Mouse (Mus musculus) neural tube, embryonic 13.5 days (tissue): ENCODE data around the gene Zfp286. TPM values are rescaled to one million over a fixed set of nuclear protein-coding genes. Genes with fewer than 3 reads are reported as not detected.

Experiments used
- ATAC-seq: fragments of 200-750 bp; cut with Nextera tagmentation; 2 replicates; pipeline ENCODE4 v1.8.0; 2017; ENCODE audit warnings: low read depth, mild to moderate bottlenecking, moderate TSS enrichment, moderate library complexity
- H3K27ac ChIP-seq: fragments of 300-500 bp; sonication (generic); replicated peaks from 2 replicates; pipeline ENCODE4 v1.5.1; 2015; ENCODE audit warnings: moderate library complexity, mild to moderate bottlenecking, inconsistent platforms
- H3K27me3 ChIP-seq: fragments of 300-500 bp; sonication (generic); 2 replicates; pipeline ENCODE4 v1.6.1; 2015; ENCODE audit warnings: mild to moderate bottlenecking, inconsistent platforms
- H3K36me3 ChIP-seq: fragments of 300-500 bp; sonication (generic); 2 replicates; pipeline ENCODE4 v1.6.1; 2015; ENCODE audit warnings: mild to moderate bottlenecking, inconsistent platforms
- H3K4me1 ChIP-seq: fragments of 300-500 bp; sonication (generic); replicated peaks from 2 replicates; pipeline ENCODE4 v1.6.1; 2015; ENCODE audit warnings: inconsistent platforms
- H3K4me2 ChIP-seq: fragments of 300-500 bp; sonication (generic); 2 replicates; pipeline ENCODE4 v1.6.1; 2015; ENCODE audit warnings: inconsistent platforms, mild to moderate bottlenecking, moderate library complexity
- H3K4me3 ChIP-seq: fragments of 300-500 bp; sonication (generic); 2 replicates; pipeline ENCODE4 v1.5.1; 2015; ENCODE audit warnings: mild to moderate bottlenecking, inconsistent platforms
- H3K9ac ChIP-seq: fragments of 300-500 bp; sonication (generic); 2 replicates; pipeline ENCODE4 v1.6.1; 2015; ENCODE audit warnings: moderate library complexity, mild to moderate bottlenecking, inconsistent platforms
- H3K9me3 ChIP-seq: fragments of 300-500 bp; sonication (generic); 2 replicates; pipeline ENCODE4 v1.6.1; 2016; ENCODE audit warnings: inconsistent platforms
- WGBS: fragments of 180-500 bp; shearing (Covaris S2); methylation state at CpG from one replicate; pipeline ENCODE4 v1.1.7; 2015; 5-methylcytosine and 5-hydroxymethylcytosine counted together
- polyA plus RNA-seq: library from polyadenylated mRNA; unstranded; fragments of >200 nt; fragmentation: Nextera tagmentation; extraction: Ambion mirVana; gene quantifications from 2 replicates; pipeline ENCODE4 v1.2.1, GENCODE M21; 2015

Zfp286 gene
- polyA plus RNA-seq: 30.2 and 34.5 TPM in 2 replicates

DNA sequence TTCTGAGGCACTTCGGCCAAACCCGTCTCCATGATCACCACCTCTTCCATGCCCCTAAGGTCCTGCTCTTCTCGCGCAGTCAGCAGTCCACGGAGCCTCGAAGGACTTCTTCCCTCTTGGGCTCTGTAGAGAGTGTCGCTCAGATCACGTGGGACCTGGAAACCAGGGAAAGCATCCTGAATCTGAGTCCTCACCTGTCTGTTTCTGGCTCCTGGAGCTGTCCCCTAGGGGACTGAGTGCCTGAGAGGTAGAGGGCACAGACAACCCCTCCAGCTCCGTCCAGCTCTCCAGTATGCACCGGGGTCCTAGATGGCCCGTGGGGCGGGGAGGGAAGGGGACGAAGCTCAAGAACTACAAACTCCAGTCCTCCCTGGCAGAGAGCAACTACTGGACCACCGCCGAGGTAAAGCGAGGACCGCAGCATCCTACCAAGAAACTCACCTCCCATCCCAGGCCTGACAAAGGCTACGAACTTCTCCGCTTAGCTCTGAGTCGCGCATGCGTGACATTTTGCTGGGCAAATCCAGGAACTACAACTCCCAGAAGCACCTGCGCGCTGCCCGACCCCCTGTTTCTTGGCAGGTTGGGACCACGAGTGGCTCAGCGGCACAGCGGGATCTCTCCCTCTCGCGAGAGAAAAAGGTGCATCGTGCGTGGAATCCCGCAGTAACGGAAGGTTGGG, at the start of gene Zfp286:
Gene Zfp286 (minus strand): TSS at position 528 of the 682 bp plus-strand sequence.
- Histone ChIP-seq H3K9me3 (peaks cover 9% of the 10 kb centered on the region; the same call in 1 of the 2 replicates), H3K4me3 (peak within 1 kb of the TSS; percentile 60), H3K9ac (peak within 1 kb of the TSS; percentile 80), H3K27me3 (no peaks in the 10 kb centered on the region), H3K36me3 (peaks cover 33% of the 10 kb centered on the region), H3K27ac (peak within 1 kb of the TSS; percentile 65), H3K4me2 (peak within 1 kb of the TSS; percentile 76), H3K4me1 (peaks cover 19% of the 10 kb centered on the region)
- ATAC-seq: peak; percentile 96
- 7% methylated on average over 34 of the region's 34 CpGs for WGBS

DNA sequence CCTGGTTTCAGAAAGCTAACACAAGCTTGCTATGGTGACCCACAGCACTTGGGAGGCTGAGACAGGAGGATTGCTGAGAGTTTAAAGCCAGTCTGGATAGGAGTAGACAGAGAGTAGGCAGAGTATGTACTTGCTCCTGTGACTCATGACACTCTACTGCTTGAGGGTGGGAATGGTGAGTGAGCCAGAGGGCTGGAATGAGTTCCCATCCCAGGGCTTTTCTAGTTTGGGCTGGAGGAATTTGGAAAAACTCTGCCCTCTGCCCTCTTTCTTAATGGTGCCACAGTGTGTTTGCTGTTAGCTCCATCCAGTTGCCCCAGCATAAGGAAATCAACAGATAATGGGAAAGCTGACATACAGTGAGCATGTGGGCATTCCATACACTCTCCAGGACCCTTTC, 42.6 kb upstream of the Zfp286 start:
- Histone ChIP-seq H3K9me3 (no peaks in the 10 kb centered on the region), H3K4me2 (no peak overlapping the region), H3K27me3 (no peaks in the 10 kb centered on the region), H3K4me1 (no peaks in the 10 kb centered on the region), H3K9ac (no peak overlapping the region), H3K27ac (no peak overlapping the region), H3K36me3 (0 out of 2 replicates have a peak, but pooled peaks cover 6% of the 10 kb centered on the region), H3K4me3 (no peak overlapping the region)
- no peak for ATAC-seq

- H3K4me3 ChIP-seq: no peak overlapping the region
- no peaks in the 10 kb centered on the region for H3K36me3 ChIP-seq
- WGBS: 90% methylated on average over 2 of the region's 2 CpGs
- H3K27me3 ChIP-seq: no peaks in the 10 kb centered on the region
- no peak overlapping the region for H3K27ac ChIP-seq
- H3K9me3 ChIP-seq: no peaks in the 10 kb centered on the region
- H3K4me1 ChIP-seq: no peaks in the 10 kb centered on the region
- no peak overlapping the region for H3K4me2 ChIP-seq
- no peak for ATAC-seq
- H3K9ac ChIP-seq: no peak overlapping the region
Observed at GRCm38 (mm10) chr11:62830387-62830786, 41.1 kb upstream of the Zfp286 start.

- Histone ChIP-seq H3K9ac (no peak overlapping the region), H3K4me3 (no peak overlapping the region), H3K4me2 (no peak overlapping the region), H3K9me3 (no peaks in the 10 kb centered on the region), H3K36me3 (no peaks in the 10 kb centered on the region), H3K27ac (no peak overlapping the region), H3K27me3 (no peaks in the 10 kb centered on the region), H3K4me1 (0 out of 2 replicates have a peak, but pooled peaks cover 4% of the 10 kb centered on the region)
- ATAC-seq: no peak
- 85% methylated on average over 3 of the region's 3 CpGs for WGBS
Observed at GRCm38 (mm10) chr11:62827911-62828310, 38.6 kb upstream of the Zfp286 start.

GRCm38 (mm10) chr11:62827135-62827534, 37.9 kb upstream of the Zfp286 start:
- WGBS: 90% methylated on average over 4 of the region's 4 CpGs
- H3K9me3 ChIP-seq: no peaks in the 10 kb centered on the region
- 0 out of 2 replicates have a peak, but pooled peaks cover 4% of the 10 kb centered on the region for H3K4me1 ChIP-seq
- H3K36me3 ChIP-seq: no peaks in the 10 kb centered on the region
- H3K9ac ChIP-seq: no peak overlapping the region
- no peak overlapping the region for H3K27ac ChIP-seq
- H3K4me2 ChIP-seq: no peak overlapping the region
- H3K27me3 ChIP-seq: no peaks in the 10 kb centered on the region
- no peak overlapping the region for H3K4me3 ChIP-seq
- ATAC-seq: no peak

- Histone ChIP-seq H3K4me3 (no peak overlapping the region), H3K4me2 (no peak overlapping the region), H3K27me3 (no peaks in the 10 kb centered on the region), H3K27ac (no peak overlapping the region), H3K4me1 (peaks cover 9% of the 10 kb centered on the region; the same call in 1 of the 2 replicates), H3K36me3 (no peaks in the 10 kb centered on the region), H3K9ac (no peak overlapping the region), H3K9me3 (no peaks in the 10 kb centered on the region)
- ATAC-seq: no peak
- 67% methylated on average over 6 of the region's 6 CpGs for WGBS
Observed at GRCm38 (mm10) chr11:62826106-62826733, 37.0 kb upstream of the Zfp286 start.

DNA sequence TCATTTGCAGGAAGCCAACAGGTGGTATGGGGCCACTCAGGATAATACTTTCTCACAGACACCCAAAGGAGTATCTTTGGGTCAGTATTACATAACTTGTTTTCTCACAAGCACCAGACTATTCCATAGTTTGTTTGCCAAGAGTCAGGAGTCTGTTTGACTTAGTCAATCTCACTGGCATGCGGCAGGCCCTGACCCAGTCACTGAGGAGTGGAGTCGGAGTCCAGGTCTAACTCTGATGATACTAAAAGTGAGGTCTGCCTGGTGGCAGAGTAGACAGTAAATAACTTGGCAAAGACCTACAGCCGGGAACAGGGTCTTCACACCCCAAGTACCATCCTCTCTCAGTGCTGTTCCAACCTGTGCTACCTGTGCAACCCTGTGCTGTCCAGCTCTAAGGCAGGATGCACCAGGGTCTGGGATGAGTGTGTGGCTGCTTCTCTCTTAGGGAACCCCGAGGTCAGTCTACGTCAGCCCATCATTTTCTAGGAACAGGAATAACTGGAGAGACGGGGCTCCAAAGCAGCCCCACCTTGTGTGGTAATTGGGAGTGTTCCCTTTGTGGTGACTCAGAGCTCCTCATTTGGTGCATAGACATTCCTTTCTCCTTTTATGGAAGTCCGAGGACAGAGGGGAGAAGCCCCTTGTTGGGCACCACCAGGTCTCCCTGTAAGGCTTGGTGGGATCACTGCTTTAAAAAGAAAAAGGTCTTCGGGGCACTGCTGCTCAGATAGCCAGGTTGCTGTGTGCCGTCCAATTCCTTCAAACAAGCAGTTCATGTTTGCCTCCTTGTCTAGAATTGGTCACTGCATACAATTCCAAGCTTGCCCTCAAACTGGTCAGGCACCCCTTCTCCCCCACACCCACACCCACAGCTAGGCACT, 36.2 kb upstream of the Zfp286 start:
- H3K4me3 ChIP-seq: no peak overlapping the region
- H3K36me3 ChIP-seq: no peaks in the 10 kb centered on the region
- no peaks in the 10 kb centered on the region for H3K9me3 ChIP-seq
- WGBS: 87% methylated on average over 9 of the region's 9 CpGs
- no peak overlapping the region for H3K9ac ChIP-seq
- H3K4me1 ChIP-seq: peaks cover 17% of the 10 kb centered on the region
- H3K27ac ChIP-seq: no peak overlapping the region
- H3K4me2 ChIP-seq: no peak overlapping the region
- H3K27me3 ChIP-seq: no peaks in the 10 kb centered on the region
- ATAC-seq: no peak

- Histone ChIP-seq H3K27ac (no peak overlapping the region), H3K4me1 (peaks cover 29% of the 10 kb centered on the region), H3K4me2 (no peak overlapping the region), H3K9ac (no peak overlapping the region), H3K4me3 (no peak overlapping the region), H3K9me3 (no peaks in the 10 kb centered on the region), H3K27me3 (no peaks in the 10 kb centered on the region; the same call in 1 of the 2 replicates), H3K36me3 (no peaks in the 10 kb centered on the region)
- no peak for ATAC-seq
- WGBS: 75% methylated on average over 7 of the region's 7 CpGs
Observed at GRCm38 (mm10) chr11:62824211-62824610, 34.9 kb upstream of the Zfp286 start.

DNA sequence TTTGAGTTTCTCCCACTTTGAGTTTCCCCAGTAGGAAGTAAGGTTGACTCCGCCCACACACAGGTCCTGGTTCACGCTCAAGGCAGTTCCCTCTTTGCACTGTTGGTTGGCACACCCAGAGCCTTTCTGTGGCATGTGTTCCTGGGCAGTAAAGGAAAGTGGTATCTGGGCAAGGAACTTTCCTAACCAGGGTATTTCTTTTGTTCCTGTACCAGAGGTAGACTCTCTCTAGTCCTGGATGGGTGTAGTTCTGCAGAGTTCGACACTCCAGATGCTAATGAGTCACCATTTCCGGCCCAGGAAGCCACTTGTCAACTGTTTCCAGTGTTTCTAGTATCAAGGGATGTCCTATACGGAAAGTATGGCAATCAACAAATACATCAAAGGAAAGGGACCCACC, 32.6 kb upstream of the Zfp286 start:
- H3K27me3 ChIP-seq: no peaks in the 10 kb centered on the region; the same call in 1 of the 2 replicates
- peak overlapping the region; percentile 35 for H3K4me2 ChIP-seq
- no peak overlapping the region for H3K9ac ChIP-seq
- H3K4me3 ChIP-seq: peak overlapping the region; percentile 10
- WGBS: 75% methylated on average over 5 of the region's 5 CpGs
- H3K4me1 ChIP-seq: peaks cover 29% of the 10 kb centered on the region
- H3K9me3 ChIP-seq: no peaks in the 10 kb centered on the region
- H3K36me3 ChIP-seq: no peaks in the 10 kb centered on the region
- ATAC-seq: no peak
- no peak overlapping the region for H3K27ac ChIP-seq

DNA sequence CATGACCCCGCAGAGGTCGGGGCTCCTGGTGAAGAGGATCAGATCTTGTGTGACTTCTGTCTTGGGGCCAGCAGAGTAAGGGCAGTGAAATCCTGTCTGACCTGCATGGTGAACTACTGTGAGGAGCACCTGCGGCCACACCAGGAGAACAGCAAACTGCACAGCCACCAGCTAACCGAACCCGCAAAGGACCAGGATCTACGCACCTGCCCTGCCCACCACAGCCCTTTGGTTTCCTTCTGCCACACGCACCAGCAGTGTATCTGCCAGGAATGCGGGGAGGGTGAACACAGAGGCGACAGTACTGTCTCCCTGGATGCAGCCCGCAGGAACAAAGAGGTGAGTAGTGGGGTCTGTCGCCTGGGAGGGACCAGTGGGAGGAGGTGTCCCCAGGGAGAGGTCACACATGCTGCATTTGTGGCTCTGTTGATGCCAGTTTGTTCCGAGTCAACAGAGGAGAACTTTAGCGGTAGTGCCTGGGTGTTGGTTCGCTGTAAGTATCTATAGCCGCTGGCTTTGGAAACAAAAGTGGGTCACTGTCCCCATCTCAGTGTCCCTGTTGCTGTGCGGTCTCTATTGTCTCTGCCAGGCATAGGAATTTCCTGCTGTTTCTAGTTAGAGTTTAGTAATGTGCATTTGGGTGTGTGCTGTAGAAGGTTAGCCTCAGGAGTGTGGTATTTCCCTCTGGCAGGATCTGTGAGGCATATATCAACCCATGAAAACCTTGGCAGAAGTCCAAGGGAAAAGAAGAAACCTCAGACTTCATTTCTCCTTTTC, 31.6 kb upstream of the Zfp286 start:
- peak overlapping the region; percentile 72 for H3K4me2 ChIP-seq
- H3K27ac ChIP-seq: peak overlapping the region; percentile 74
- ATAC-seq: peak; percentile 66
- no peaks in the 10 kb centered on the region for H3K36me3 ChIP-seq
- H3K4me1 ChIP-seq: peaks cover 29% of the 10 kb centered on the region
- no peaks in the 10 kb centered on the region; the same call in 1 of the 2 replicates for H3K27me3 ChIP-seq
- peak overlapping the region; percentile 46 for H3K4me3 ChIP-seq
- WGBS: 16% methylated on average over 16 of the region's 16 CpGs
- H3K9ac ChIP-seq: peak overlapping the region; percentile 68
- H3K9me3 ChIP-seq: no peaks in the 10 kb centered on the region

- WGBS: 7% methylated on average over 15 of the region's 15 CpGs
- Histone ChIP-seq H3K4me1 (peaks cover 29% of the 10 kb centered on the region), H3K36me3 (no peaks in the 10 kb centered on the region), H3K4me2 (peak within 1 kb of the TSS; percentile 72), H3K4me3 (peak within 1 kb of the TSS; percentile 46), H3K27me3 (no peaks in the 10 kb centered on the region; the same call in 1 of the 2 replicates), H3K9ac (peak within 1 kb of the TSS; percentile 68), H3K9me3 (no peaks in the 10 kb centered on the region), H3K27ac (peak within 1 kb of the TSS; percentile 74)
- ATAC-seq: peak; percentile 86
Observed at GRCm38 (mm10) chr11:62820059-62820541, 30.8 kb upstream of the Zfp286 start, which contains the start of gene Trim16. TSS of gene Trim16 (plus strand) at chr11:62820231.
